Mouse (Mus musculus): ENCODE results near the gene Gm10382.

Gene Gm10382

GRCm38 (mm10) chr5:125370950-125371693 is 18.0 kb upstream of the Gm10382 start:
- WGBS, result 79% methylated on average over 7 of the region's 7 CpGs

DNA sequence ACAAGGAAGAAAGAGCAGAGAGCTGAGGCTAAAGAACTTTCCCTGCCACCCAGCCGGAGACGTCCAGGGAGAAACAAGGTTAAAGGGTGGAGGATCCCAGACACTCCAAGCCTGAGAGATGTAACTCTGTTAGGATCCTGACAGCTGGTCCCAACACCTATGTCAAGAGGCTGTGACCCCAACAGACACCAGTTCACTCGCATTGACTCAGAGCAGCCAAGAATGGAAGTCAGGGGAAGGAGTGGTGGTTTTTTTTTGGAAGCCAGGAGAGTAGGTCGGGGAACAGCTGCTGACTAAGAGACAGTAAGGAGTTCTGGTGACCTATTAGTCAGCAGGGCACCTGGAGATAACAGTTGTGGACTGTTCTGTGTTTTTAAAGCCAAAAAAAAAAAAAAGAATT is 17.1 kb upstream of the Gm10382 start:
- WGBS, result 79% methylated on average over 4 of the region's 4 CpGs

GRCm38 (mm10) chr5:125375871-125376270 is 13.3 kb upstream of the Gm10382 start:
- 51% methylated on average over 2 of the region's 2 CpGs for WGBS

DNA sequence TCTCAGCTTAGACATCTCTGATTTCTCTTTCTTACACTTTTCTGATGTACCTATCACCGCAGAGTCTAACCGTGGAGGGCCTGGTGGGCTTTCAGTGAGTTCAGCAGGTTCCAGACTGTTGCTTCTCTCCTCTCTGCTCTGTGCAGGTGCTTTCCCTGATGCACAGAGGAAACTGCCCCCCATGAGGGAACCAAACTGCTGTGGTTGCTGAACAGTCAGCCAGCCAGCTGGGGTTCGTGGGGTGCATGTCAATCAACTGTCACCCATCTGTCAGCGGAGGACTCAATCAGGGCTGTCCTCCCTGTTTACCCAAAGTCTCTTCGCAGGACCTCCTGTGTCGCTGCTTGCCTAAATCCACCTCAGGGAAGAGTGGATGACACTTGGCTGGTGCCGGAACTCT is 11.9 kb upstream of the Gm10382 start:
- 81% methylated on average over 7 of the region's 7 CpGs for WGBS

DNA sequence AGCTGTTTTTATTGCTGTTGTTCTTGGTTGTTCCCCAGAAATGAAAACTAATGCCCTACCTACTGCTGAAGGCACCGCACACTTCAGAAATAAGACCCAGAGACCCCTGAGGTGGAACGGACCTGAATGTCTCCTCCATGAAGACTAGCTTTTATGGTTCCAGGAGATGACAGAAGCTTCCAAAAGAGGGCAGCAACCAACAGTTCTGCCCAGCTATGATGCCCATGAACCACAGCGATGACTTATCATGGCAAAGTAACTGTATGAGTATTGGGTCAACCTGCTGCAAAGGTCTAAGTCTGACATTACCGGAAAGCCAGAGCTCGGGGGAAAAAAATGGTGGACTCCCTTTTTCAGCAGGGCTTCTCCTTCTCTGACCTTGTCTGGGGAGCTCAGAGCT is 10.2 kb upstream of the Gm10382 start:
- WGBS, result 69% methylated on average over 5 of the region's 5 CpGs

- 54% methylated on average over 5 of the region's 5 CpGs for WGBS
Measured at GRCm38 (mm10) chr5:125381954-125382672, 7.0 kb upstream of the Gm10382 start.

- 15% methylated on average over 6 of the region's 6 CpGs for WGBS
Measured at GRCm38 (mm10) chr5:125382673-125383558, 6.2 kb upstream of the Gm10382 start.

DNA sequence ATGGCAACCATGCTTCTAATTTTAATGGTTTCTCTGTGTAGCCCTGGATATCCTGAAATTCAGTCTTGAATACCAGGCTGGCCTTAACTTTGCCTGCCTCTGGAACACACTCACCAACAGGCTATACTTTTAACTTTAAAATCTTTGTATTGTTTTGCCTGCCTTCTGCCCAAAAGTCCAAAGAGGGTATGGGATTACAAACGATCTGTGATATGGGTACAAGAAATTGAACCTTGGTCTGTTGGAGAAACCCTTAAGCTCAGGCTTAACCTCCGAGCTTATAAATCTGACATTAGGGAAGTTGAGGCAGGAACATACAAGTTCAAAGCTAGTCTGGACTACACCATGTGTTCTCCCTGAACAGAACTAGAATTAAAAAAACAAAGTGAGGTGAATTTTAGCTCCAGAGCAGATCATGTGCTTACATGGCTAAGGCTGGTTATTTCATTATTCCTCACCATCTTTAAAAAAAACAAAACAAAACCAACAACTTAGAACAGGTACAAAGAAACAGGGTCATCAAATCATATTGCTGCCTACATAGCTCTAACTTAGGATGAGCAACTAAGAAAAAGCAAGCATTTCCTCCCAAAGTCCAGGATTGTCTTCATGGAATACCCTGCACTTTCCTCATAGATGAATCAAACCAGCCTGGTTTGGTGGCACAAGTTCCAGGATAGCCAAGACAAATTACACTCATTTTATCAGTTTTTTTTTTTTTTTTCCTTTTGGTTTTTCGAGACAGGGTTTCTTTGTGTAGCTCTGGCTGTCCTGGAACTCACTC is 5.3 kb upstream of the Gm10382 start:
- 49% methylated on average over 3 of the region's 3 CpGs for WGBS

DNA sequence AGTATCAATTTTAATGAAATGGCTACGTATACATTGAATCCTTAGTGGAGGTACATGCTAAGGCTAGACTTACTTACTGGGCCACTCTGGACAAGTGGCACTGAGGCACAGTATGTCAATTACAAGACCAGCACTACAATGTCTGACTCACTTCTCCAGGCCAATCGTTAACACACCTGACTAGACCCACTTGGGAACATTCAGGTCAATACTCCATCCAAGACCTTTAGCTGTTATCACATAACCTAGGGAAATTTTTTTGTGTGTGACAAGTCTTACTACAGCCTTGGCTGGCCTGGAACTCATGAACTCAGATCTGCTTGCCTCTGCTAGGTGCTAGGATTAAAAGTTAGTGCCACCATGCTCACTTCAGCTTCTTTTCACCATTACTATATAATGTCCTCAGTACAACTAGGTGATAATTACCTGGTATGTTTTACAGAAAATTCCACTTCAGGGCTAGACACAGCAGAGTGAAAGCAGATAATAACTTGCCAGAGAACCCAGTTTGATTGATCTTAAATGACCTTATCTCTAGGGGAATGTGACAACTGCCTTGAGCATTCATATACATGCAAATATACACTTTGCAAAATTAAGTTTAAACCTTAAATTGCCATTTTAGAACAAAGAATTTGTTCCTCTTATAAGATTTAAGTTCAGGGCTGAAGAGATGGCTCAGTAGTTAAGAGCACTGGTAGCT is 4.5 kb upstream of the Gm10382 start:
- WGBS, result 57% methylated on average over 2 of the region's 2 CpGs

GRCm38 (mm10) chr5:125385215-125385940 is 3.7 kb upstream of the Gm10382 start:
- WGBS, result 40% methylated on average over 8 of the region's 8 CpGs

DNA sequence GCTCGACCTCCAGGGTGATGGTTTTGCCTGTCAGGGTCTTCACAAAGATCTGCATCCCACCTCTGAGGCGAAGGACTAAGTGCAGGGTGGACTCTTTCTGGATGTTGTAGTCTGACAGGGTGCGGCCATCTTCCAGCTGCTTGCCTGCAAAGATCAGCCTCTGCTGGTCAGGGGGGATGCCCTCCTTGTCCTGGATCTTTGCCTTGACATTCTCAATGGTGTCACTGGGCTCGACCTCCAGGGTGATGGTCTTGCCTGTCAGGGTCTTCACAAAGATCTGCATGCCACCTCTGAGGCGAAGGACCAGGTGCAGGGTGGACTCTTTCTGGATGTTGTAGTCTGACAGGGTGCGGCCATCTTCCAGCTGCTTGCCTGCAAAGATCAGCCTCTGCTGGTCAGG is 1.8 kb upstream of the Gm10382 start:
- WGBS, result 58% methylated on average over 5 of the region's 6 CpGs

- WGBS, result 4% methylated on average over 13 of the region's 13 CpGs
Measured at GRCm38 (mm10) chr5:125388358-125389092, 597 bp upstream of the Gm10382 start.

- WGBS, result 1% methylated on average over 69 of the region's 69 CpGs
Measured at GRCm38 (mm10) chr5:125389579-125390441, 688 bp downstream of the Gm10382 start, which contains the start of gene Ubc. TSS of gene Ubc (minus strand) at chr5:125390202.

- WGBS, result 76% methylated on average over 3 of the region's 3 CpGs
Measured at GRCm38 (mm10) chr5:125390906-125391477, 1.9 kb downstream of the Gm10382 start.

DNA sequence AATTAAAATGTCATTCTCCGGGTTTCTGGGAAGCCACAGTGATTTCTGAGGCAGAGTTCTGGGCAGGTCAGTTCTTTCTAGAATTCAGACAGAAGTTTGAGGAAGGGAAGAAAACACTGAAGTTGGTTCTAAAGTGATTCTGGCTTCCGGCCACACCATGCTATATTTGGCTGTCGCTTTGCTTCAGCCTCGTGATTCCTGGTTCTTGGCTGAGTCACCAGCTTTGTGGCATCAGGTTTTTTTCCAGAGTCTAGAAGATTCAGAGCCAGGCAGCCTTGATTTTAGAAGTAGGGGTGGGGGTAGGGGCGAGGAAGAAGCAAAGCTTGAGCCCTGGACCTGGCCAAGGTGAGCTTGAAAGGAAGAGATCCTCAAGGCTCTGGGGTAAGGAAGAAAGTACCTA is 2.5 kb downstream of the Gm10382 start:
- 11% methylated on average over 5 of the region's 5 CpGs for WGBS

DNA sequence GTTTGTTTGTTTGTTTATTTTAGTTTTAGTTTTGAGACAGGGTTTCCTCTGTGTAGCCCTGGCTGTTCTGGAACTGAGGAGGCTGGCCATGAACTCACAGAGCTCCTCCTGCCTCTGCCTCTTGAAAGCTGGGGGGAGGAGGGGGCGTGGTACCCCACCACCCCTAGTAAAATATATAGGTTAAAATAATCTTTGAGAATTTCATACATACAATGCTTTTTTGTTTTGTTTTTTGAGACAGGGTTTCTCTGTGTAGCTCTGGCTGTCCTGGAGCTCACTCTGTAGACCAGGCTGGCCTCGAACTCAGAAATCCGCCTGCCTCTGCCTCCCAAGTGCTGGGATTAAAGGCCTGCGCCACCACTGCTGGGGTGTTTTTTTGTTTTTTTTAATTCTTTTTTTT is 3.1 kb downstream of the Gm10382 start:
- 83% methylated on average over 4 of the region's 4 CpGs for WGBS

GRCm38 (mm10) chr5:125392618-125392976 is 3.5 kb downstream of the Gm10382 start:
- WGBS, result 2% methylated on average over 1 of the region's 1 CpGs

DNA sequence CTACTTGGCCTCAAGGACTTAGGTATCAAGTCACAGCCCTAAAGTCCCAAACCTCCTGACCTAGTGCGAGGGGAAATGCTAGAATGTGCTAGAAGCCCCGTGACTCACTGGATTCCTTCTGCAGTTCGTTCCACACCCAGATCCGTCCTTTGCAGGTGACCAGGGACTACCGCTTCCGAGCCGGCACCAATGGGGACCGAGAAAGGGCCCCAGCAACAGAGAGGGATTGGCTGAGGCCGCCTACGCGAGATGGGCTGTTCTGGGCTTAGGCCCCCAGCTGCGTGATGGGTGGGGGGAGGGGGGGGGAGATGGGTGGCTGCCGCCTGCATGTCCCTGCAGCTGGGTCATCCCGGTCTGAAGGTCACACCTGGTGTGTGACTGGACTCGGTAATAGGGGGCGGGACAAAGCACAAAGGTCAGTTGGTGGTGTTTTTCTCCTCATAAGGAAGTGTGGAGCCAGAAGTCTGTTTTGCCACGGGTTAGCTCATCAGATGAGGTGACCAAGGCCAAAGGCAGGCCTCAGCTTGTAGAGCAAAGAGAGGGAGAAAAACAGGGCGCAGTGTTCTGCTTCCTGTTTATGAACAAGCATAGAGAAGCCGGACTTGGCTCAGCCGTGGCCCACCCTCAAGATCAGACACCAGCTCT is 4.0 kb downstream of the Gm10382 start:
- under 1% methylated on average over 20 of the region's 20 CpGs for WGBS

All from cerebral cortex, adult 2 months (tissue).